Mouse (Mus musculus) limb, embryonic 11.5 days (tissue): Measurements from ENCODE around the gene Cpne5. TPM values are rescaled to one million over a fixed set of nuclear protein-coding genes. Genes with fewer than 3 reads are reported as not detected.
"Not testable (repeated sequence)": the region's sequence is repeated elsewhere in the genome, so short reads cannot be mapped to it uniquely, and the experiment has no call there.

Experiments used
- ATAC-seq: fragments of 200-750 bp; cut with Nextera tagmentation; 2 replicates; pipeline ENCODE4 v1.8.0; 2017; ENCODE audit warnings: low read depth; ENCODE audit not compliant: insufficient number of reproducible peaks, low FRiP score, low TSS enrichment
- DNase-seq: peaks from one replicate; pipeline ENCODE4 v3.0.0-alpha.2; 2015; ENCODE audit warnings: low spot score
- H3K27ac ChIP-seq: fragments of 300-500 bp; sonication (generic); replicated peaks from 2 replicates; pipeline ENCODE4 v1.5.1; 2014; ENCODE audit warnings: low read depth, mild to moderate bottlenecking, low read length
- H3K27me3 ChIP-seq: fragments of 300-500 bp; sonication (generic); 2 replicates; pipeline ENCODE4 v1.6.1; 2014; ENCODE audit warnings: mild to moderate bottlenecking, low read length, mixed read lengths; ENCODE audit not compliant: control insufficient read depth, insufficient read depth
- H3K36me3 ChIP-seq: fragments of 300-500 bp; sonication (generic); 2 replicates; pipeline ENCODE4 v1.6.1; 2014; ENCODE audit warnings: mild to moderate bottlenecking, low read length, moderate library complexity, mixed read lengths; ENCODE audit not compliant: control insufficient read depth, insufficient read depth
- H3K4me1 ChIP-seq: fragments of 300-500 bp; sonication (generic); 2 replicates; pipeline ENCODE4 v1.6.1; 2014; ENCODE audit warnings: low read length, mixed read lengths; ENCODE audit not compliant: control insufficient read depth, insufficient read depth
- H3K4me2 ChIP-seq: fragments of 300-500 bp; sonication (generic); 2 replicates; pipeline ENCODE4 v1.6.1; 2014; ENCODE audit warnings: low read depth, mild to moderate bottlenecking, moderate library complexity; ENCODE audit not compliant: severe bottlenecking
- H3K4me3 ChIP-seq: fragments of 300-500 bp; sonication (generic); 2 replicates; pipeline ENCODE4 v1.5.1; 2014; ENCODE audit warnings: low read depth, low read length
- H3K9ac ChIP-seq: fragments of 300-500 bp; sonication (generic); 2 replicates; pipeline ENCODE4 v1.6.1; 2014; ENCODE audit warnings: mild to moderate bottlenecking, low read length
- H3K9me3 ChIP-seq: fragments of 300-500 bp; sonication (generic); 2 replicates; pipeline ENCODE4 v1.6.1; 2016; ENCODE audit warnings: low read length; ENCODE audit not compliant: control insufficient read depth
- WGBS: fragments of 180-500 bp; shearing (Covaris S2); extraction: QIAGEN DNeasy Blood & Tissue Kit; methylation state at CpG from one replicate; pipeline ENCODE4 v1.1.7; 2014; 5-methylcytosine and 5-hydroxymethylcytosine counted together
- polyA plus RNA-seq: library from polyadenylated mRNA; unstranded; fragments of >200 nt; fragmentation: Nextera tagmentation; extraction: Ambion mirVana; gene quantifications from 2 replicates; pipeline ENCODE4 v1.2.1, GENCODE M21; 2014

The Cpne5 gene
- polyA plus RNA-seq, 1 experiment from 2014 or later = 4.1 TPM

DNA sequence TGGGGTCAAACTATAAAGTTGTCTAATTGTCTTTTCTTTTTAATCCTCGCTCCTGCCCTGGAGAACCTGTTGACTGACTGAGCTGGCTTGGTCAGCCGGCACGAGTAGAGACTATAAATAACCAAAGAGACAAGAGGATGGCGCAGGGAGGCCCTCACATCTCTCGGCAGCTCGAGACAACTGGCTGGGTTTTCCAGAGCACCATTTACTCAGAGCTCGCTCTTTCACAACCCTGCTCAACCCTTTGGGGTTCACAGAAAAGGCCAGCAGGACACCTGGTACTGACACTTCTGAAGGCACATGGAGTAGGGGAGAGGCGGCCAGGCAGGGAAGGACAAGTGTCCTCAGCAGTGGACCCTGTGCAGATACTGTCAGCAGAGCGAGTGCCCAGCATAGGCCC, 15.7 kb upstream of the Cpne5 start:
- H3K4me1 ChIP-seq = no peaks in the 10 kb centered on the region; the same call in 1 of the 2 replicates
- DNase-seq (no peak), ATAC-seq (no peak)
- no peak overlapping the region for H3K4me3 ChIP-seq
- H3K4me2 ChIP-seq = no peak overlapping the region
- H3K36me3 ChIP-seq = peaks cover 34% of the 10 kb centered on the region
- H3K9me3 ChIP-seq = no peaks in the 10 kb centered on the region
- no peaks in the 10 kb centered on the region for H3K27me3 ChIP-seq
- no peak overlapping the region for H3K9ac ChIP-seq
- WGBS = 70% methylated on average over 9 of the region's 9 CpGs
- no peak overlapping the region for H3K27ac ChIP-seq

DNA sequence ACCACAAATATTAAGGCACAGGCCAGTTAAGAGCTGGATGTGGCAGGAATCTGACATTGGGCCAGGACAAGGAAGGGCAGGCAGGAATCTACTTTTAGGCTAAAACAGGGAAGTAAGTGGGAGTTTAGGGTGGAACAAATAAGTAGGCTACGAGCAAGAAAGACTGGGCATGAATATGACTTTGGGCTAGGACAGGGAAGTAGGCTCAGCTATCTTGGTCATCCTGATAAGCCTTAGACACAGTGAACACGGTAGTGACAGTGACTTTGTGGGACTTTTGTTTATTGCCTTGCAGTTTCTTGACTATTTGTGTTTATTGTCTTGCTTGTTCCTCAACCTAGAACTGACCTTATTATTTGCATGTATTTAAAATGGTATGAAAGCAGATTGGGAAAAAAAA, 15.3 kb upstream of the Cpne5 start:
- no peaks in the 10 kb centered on the region; the same call in 1 of the 2 replicates for H3K4me1 ChIP-seq

DNA sequence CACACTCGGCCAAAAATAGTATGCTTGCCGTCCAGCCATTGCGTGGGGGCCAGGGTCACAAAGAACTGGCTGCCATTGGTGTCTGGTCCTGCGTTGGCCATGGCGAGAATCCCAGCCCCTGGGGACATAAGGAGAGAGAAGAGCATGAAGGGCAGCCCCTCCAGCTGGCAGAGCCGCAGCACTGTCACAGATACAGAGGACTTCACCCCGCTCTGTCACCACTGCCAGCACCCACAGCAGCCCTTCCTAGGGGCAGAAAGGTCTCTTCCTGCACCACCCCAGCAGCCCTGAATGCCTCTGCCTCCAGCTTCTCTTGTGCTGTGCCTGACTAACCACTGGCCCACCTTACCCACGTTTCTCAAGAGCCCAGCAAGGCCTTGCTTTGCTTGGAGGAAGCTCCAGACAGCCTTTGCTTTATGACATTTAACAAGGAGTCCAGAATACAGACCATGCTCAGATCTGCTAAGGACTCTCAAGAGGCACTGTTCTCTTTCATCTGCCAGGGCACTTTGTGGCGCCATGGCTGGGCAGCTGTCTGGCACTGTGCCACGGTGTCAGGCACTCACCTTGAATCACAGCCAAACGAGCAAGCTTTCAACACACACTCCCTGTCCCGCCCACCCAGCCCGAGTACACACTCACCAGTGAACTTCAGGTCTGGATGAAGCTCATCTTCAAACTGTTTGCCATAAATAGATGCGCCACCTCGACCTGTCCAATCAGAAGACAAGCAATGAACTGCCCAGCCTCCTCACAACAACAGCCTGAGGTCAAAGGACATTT, 13.8 kb upstream of the Cpne5 start:
- Histone ChIP-seq H3K4me1 (no peaks in the 10 kb centered on the region; the same call in 1 of the 2 replicates), H3K36me3 (peaks cover 27% of the 10 kb centered on the region), H3K9me3 (no peaks in the 10 kb centered on the region), H3K9ac (no peak overlapping the region), H3K27me3 (no peaks in the 10 kb centered on the region), H3K27ac (no peak overlapping the region), H3K4me3 (no peak overlapping the region), H3K4me2 (no peak overlapping the region)
- DNase-seq (no peak), ATAC-seq (no peak)
- WGBS = 89% methylated on average over 15 of the region's 15 CpGs

More for the DNA sequence above, 15.3 kb upstream of the Cpne5 start:
- no peak for DNase-seq
- Histone ChIP-seq H3K36me3 (peaks cover 34% of the 10 kb centered on the region), H3K4me3 (no peak overlapping the region), H3K4me2 (no peak overlapping the region), H3K9ac (no peak overlapping the region), H3K27me3 (no peaks in the 10 kb centered on the region), H3K27ac (no peak overlapping the region), H3K9me3 (no peaks in the 10 kb centered on the region)
- 87% methylated on average over 2 of the region's 2 CpGs for WGBS
- no peak for ATAC-seq

DNA sequence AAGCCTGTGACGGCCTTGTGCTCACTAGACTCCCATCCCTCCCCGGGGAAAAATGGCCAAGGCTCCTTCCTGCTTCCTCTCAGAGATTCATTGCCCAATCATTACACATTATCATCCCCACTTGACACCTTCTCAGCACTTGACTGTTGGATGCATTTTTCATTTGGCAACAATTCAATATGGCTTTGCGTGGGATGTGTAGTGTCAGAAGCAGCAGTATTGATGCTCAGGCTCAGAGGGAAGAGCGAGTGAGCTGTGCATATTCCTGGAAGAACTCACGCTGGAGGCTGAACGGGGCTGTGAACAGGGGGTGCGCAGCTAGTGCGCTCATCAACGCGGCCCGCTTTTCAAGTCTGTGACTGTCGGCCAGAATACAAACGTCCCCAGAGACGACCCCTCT, 13.0 kb upstream of the Cpne5 start:
- not testable (repeated sequence) for H3K27me3 ChIP-seq, H3K4me1 ChIP-seq, H3K9ac ChIP-seq, ATAC-seq, H3K4me3 ChIP-seq, H3K27ac ChIP-seq, DNase-seq, H3K9me3 ChIP-seq, H3K4me2 ChIP-seq
- peaks cover 25% of the 10 kb centered on the region for H3K36me3 ChIP-seq
- 88% methylated on average over 14 of the region's 14 CpGs for WGBS

DNA sequence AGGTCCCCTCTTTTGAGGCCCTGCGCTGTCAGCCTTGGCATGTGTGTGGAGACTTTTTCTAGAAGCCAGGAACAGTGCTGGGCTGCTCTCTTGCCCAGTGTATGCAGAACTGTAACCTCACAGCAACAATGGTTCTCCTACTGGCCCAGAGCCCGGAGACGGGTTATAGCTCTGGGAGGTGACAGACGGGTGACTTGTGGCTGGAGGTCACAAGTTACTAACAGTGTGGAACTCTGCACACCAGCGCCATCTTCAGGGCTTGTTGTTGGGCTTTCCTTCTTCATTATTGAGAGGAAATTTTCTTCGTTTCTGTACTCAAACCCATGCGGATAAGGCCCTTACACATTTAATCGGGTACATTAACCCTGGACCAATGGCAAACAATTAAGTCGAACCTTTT, 11.5 kb upstream of the Cpne5 start:
- H3K4me1 ChIP-seq = peaks cover 20% of the 10 kb centered on the region
- no peak overlapping the region for H3K4me3 ChIP-seq
- no peaks in the 10 kb centered on the region for H3K9me3 ChIP-seq
- peaks cover 25% of the 10 kb centered on the region for H3K36me3 ChIP-seq
- H3K9ac ChIP-seq = no peak overlapping the region; the same call in 1 of the 2 replicates
- no peaks in the 10 kb centered on the region for H3K27me3 ChIP-seq
- H3K27ac ChIP-seq = no peak overlapping the region
- H3K4me2 ChIP-seq = no peak overlapping the region
- WGBS = 60% methylated on average over 9 of the region's 9 CpGs
- ATAC-seq (no peak), DNase-seq (peak; percentile 49)

DNA sequence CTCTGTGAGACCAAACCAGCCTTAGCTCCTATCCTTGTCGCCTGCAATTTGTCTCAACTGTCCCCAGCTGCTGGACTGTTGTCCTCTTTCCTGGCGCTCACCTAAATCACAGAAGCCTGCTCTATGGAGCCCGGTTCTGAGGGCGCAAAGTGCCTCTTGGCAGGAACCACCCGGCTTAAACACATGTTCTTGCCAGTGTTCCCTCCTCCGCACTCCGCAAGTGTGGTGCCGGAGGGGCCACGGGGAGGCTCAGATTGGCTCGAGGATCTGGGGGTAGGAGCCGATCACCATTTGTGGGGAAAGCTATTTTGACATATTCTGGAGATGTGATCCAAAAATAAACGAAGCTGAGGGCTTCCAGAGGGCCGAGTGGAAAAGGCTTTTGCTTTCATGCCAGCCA, 9.9 kb upstream of the Cpne5 start:
- Histone ChIP-seq H3K4me2 (no peak overlapping the region), H3K4me1 (peaks cover 21% of the 10 kb centered on the region), H3K27ac (no peak overlapping the region), H3K9ac (no peak overlapping the region), H3K4me3 (no peak overlapping the region), H3K27me3 (no peaks in the 10 kb centered on the region), H3K9me3 (no peaks in the 10 kb centered on the region), H3K36me3 (peaks cover 22% of the 10 kb centered on the region)
- ATAC-seq (no peak), DNase-seq (no peak)
- 86% methylated on average over 13 of the region's 13 CpGs for WGBS

DNA sequence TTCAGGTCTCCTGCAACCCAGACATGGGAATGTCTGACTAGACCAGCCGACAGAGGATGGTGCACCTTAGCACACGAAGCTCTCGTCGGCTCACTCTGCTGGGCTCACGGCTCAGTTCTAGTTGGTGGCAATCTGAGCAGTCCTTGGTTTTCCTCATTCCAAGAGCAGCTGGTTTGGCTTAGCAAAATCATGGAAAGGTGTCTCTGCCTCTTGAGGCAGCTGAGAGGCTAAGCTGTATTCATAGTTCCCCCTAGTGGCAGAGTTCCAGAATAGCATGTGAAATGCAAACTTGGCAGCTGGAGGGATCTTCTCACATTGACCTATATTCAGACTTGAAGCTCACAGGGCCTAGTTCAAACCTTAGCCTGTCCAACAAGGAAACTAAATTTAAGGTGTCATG, 8.6 kb upstream of the Cpne5 start:
- no peak overlapping the region for H3K27ac ChIP-seq
- no peak overlapping the region for H3K4me3 ChIP-seq
- WGBS = 20% methylated on average over 5 of the region's 5 CpGs
- H3K27me3 ChIP-seq = no peaks in the 10 kb centered on the region
- DNase-seq (peak; percentile 81), ATAC-seq (0 out of 2 replicates have a peak, but pooled peaks have one; percentile 65)
- no peak overlapping the region for H3K9ac ChIP-seq
- H3K36me3 ChIP-seq = peaks cover 13% of the 10 kb centered on the region
- H3K9me3 ChIP-seq = no peaks in the 10 kb centered on the region
- H3K4me1 ChIP-seq = peaks cover 21% of the 10 kb centered on the region
- H3K4me2 ChIP-seq = no peak overlapping the region; the same call in 1 of the 2 replicates

DNA sequence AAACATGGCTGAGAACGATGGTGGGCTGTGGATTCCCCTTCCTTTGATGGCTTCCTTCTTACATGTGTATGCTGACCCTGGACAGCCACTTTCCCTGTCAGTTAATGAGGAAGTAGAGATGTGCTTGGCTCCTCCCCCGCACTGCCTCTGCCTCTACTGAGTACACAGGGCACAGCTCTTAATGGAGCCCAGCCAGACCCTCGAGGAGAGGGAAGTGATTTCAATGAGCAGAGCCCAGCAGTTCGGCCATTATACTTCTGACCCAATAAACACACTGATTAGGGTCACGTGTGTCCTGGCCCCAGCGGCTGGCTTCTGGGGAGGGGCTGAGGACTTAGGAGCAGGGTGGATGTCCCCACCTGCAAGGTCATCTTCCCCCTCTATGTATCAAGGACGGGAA, 7.8 kb upstream of the Cpne5 start:
- H3K27me3 ChIP-seq = no peaks in the 10 kb centered on the region
- 27% methylated on average over 7 of the region's 7 CpGs for WGBS
- H3K9me3 ChIP-seq = no peaks in the 10 kb centered on the region
- DNase-seq = peak; percentile 37
- peaks cover 10% of the 10 kb centered on the region for H3K36me3 ChIP-seq
- H3K4me1 ChIP-seq = peaks cover 21% of the 10 kb centered on the region
- no peak overlapping the region for H3K9ac ChIP-seq
- no peak overlapping the region for H3K4me3 ChIP-seq
- no peak for ATAC-seq
- H3K4me2 ChIP-seq = no peak overlapping the region
- peak overlapping the region; percentile 10; the same call in 1 of the 2 replicates for H3K27ac ChIP-seq
